Mouse (Mus musculus) lung, postnatal 0 days (tissue): ENCODE results near the gene Aif1. TPM values are rescaled to one million over a fixed set of nuclear protein-coding genes. Genes with fewer than 3 reads are reported as not detected.
A peak's percentile ranks its signal among the peaks of the same experiment; 100 is the strongest.

Source experiments
- ATAC-seq: fragments of 200-750 bp; cut with Nextera tagmentation; 2 replicates; pipeline ENCODE4 v1.8.0; 2017; ENCODE audit warnings: moderate library complexity
- DNase-seq: peaks from one replicate; pipeline ENCODE4 v3.0.0-alpha.2; 2016; ENCODE audit warnings: low spot score
- H3K27ac ChIP-seq: fragments of 300-500 bp; sonication (generic); 2 replicates; pipeline ENCODE4 v1.5.1; 2014; ENCODE audit warnings: antibody characterized with exemption, mild to moderate bottlenecking, low read length, mixed read lengths
- H3K27me3 ChIP-seq: fragments of 300-500 bp; sonication (generic); replicated peaks from 2 replicates; pipeline ENCODE4 v1.6.1; 2014; ENCODE audit warnings: low read length, mixed read lengths; ENCODE audit not compliant: insufficient read depth
- H3K36me3 ChIP-seq: fragments of 300-500 bp; sonication (generic); 2 replicates; pipeline ENCODE4 v1.6.1; 2014; ENCODE audit warnings: low read length, mixed read lengths; ENCODE audit not compliant: insufficient read depth
- H3K4me1 ChIP-seq: fragments of 300-500 bp; sonication (generic); 2 replicates; pipeline ENCODE4 v1.6.1; 2014; ENCODE audit warnings: antibody characterized with exemption, low read depth, low read length, mixed read lengths; ENCODE audit not compliant: insufficient read depth
- H3K4me2 ChIP-seq: fragments of 300-500 bp; sonication (generic); replicated peaks from 2 replicates; pipeline ENCODE4 v1.6.1; 2014; ENCODE audit warnings: low read depth, mild to moderate bottlenecking, low read length, moderate library complexity, mixed read lengths
- H3K4me3 ChIP-seq: fragments of 300-500 bp; sonication (generic); 2 replicates; pipeline ENCODE4 v1.5.1; 2014; ENCODE audit warnings: low read depth, low read length
- H3K9ac ChIP-seq: fragments of 300-500 bp; sonication (generic); replicated peaks from 2 replicates; pipeline ENCODE4 v1.6.1; 2014; ENCODE audit warnings: low read depth, mild to moderate bottlenecking
- H3K9me3 ChIP-seq: fragments of 300-500 bp; sonication (generic); 2 replicates; pipeline ENCODE4 v1.6.1; 2016; ENCODE audit warnings: low read length, mixed read lengths
- CTCF ChIP-seq: IDR thresholded peaks from 2 replicates; pipeline ENCODE4 v1.5.1; 2016; ENCODE audit warnings: antibody characterized with exemption, mild to moderate bottlenecking
- EP300 ChIP-seq: IDR thresholded peaks from 2 replicates; pipeline ENCODE4 v1.6.1; 2016; ENCODE audit warnings: antibody characterized with exemption, mild to moderate bottlenecking, control low read depth
- WGBS: fragments of 180-500 bp; shearing (Covaris S2); extraction: QIAGEN DNeasy Blood & Tissue Kit; methylation state at CpG from one replicate; pipeline ENCODE4 v1.1.7; 2014; 5-methylcytosine and 5-hydroxymethylcytosine counted together
- polyA plus RNA-seq: library from polyadenylated mRNA; unstranded; fragments of >200 nt; fragmentation: Nextera tagmentation; extraction: Ambion mirVana; gene quantifications from 2 replicates; pipeline ENCODE4 v1.2.1, GENCODE M21; 2015

Gene Aif1
- 9.9 and 10.3 TPM in 2 replicates for polyA plus RNA-seq

GRCm38 (mm10) chr17:35175968-35176367, at the start of gene Aif1:
Gene Aif1, minus strand, starts transcription at chr17:35176068.
- 55% methylated on average over 2 of the region's 2 CpGs for WGBS

GRCm38 (mm10) chr17:35225456-35225855, 49.6 kb upstream of the Aif1 start:
- Histone ChIP-seq H3K4me2 (no peak overlapping the region), H3K4me3 (no peak overlapping the region), H3K4me1 (peaks cover under 1% of the 10 kb centered on the region), H3K9me3 (no peaks in the 10 kb centered on the region), H3K9ac (no peak overlapping the region), H3K27me3 (no peaks in the 10 kb centered on the region), H3K36me3 (0 out of 2 replicates have a peak, but pooled peaks cover 7% of the 10 kb centered on the region), H3K27ac (no peak overlapping the region)
- ATAC-seq (no peak), DNase-seq (no peak)
- 90% methylated on average over 5 of the region's 5 CpGs for WGBS
- TF ChIP-seq CTCF, result no peak
- TF ChIP-seq EP300, result no peak

More at GRCm38 (mm10) chr17:35175968-35176367, at the start of gene Aif1:
- no peaks in the 10 kb centered on the region for H3K27me3 ChIP-seq
- no peaks in the 10 kb centered on the region for H3K36me3 ChIP-seq
- H3K4me3 ChIP-seq, result no peak within 1 kb of the TSS
- ATAC-seq (no peak), DNase-seq (no peak)
- no peak within 1 kb of the TSS for H3K9ac ChIP-seq
- H3K9me3 ChIP-seq, result no peaks in the 10 kb centered on the region
- no peak within 1 kb of the TSS for H3K27ac ChIP-seq
- no peak within 1 kb of the TSS for H3K4me2 ChIP-seq
- no peaks in the 10 kb centered on the region for H3K4me1 ChIP-seq
- no peak for TF ChIP-seq CTCF

GRCm38 (mm10) chr17:35224641-35225040, 48.8 kb upstream of the Aif1 start:
- H3K4me3 ChIP-seq, result no peak overlapping the region
- no peaks in the 10 kb centered on the region for H3K27me3 ChIP-seq
- no peak overlapping the region for H3K9ac ChIP-seq
- whole genome bisulfite sequencing, result 96% methylated on average over 4 of the region's 4 CpGs
- no peak overlapping the region for H3K4me2 ChIP-seq
- ATAC-seq (no peak), DNase-seq (no peak)
- no peaks in the 10 kb centered on the region for H3K9me3 ChIP-seq
- H3K4me1 ChIP-seq, result peaks cover 6% of the 10 kb centered on the region
- H3K36me3 ChIP-seq, result 0 out of 2 replicates have a peak, but pooled peaks cover 11% of the 10 kb centered on the region
- no peak for TF ChIP-seq EP300
- no peak for TF ChIP-seq CTCF
- no peak overlapping the region for H3K27ac ChIP-seq

DNA sequence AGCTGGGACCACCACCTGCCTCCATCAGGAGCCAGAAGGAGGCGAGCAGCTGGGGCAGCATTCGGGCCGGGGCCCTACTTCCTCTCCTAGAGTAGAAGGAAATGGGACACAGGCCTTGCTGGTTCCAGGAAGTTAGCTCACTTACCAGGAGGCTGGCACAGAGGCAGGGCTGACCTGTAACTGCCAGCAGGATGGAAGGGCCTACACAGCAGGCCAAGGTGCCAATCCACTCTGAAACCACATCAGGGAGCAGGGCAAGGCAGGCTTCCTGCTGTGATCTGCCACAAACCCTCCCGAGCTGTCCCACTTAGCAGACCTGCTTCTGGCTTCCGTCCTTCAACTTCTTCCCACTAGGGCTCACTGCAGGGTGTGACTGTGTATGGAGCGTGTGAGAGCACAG, 46.4 kb upstream of the Aif1 start:
- Histone ChIP-seq H3K4me3 (no peak overlapping the region), H3K9ac (no peak overlapping the region), H3K9me3 (no peaks in the 10 kb centered on the region), H3K4me1 (peaks cover 10% of the 10 kb centered on the region), H3K4me2 (no peak overlapping the region), H3K27ac (0 out of 2 replicates have a peak overlapping the region, but pooled peaks have one; percentile 26), H3K27me3 (no peaks in the 10 kb centered on the region), H3K36me3 (0 out of 2 replicates have a peak, but pooled peaks cover 11% of the 10 kb centered on the region)
- 60% methylated on average over 6 of the region's 6 CpGs for WGBS
- ATAC-seq (peak; percentile 27), DNase-seq (peak; percentile 51)
- TF ChIP-seq EP300 (no peak), CTCF (no peak)

- H3K9me3 ChIP-seq, result no peaks in the 10 kb centered on the region
- H3K27ac ChIP-seq, result peak within 1 kb of the TSS; percentile 71
- 0 out of 2 replicates have a peak within 1 kb of the TSS, but pooled peaks have one; percentile 3 for H3K4me2 ChIP-seq
- no peaks in the 10 kb centered on the region for H3K27me3 ChIP-seq
- H3K4me3 ChIP-seq, result no peak within 1 kb of the TSS
- DNase-seq (peak; percentile 60), ATAC-seq (peak; percentile 58)
- 0 out of 2 replicates have a peak, but pooled peaks cover 10% of the 10 kb centered on the region for H3K36me3 ChIP-seq
- TF ChIP-seq EP300 (no peak), CTCF (no peak)
- no peak within 1 kb of the TSS for H3K9ac ChIP-seq
- H3K4me1 ChIP-seq, result peaks cover 10% of the 10 kb centered on the region
- 53% methylated on average over 28 of the region's 28 CpGs for WGBS
Measured at GRCm38 (mm10) chr17:35220156-35220952, 44.5 kb upstream of the Aif1 start, which contains the start of gene Gm16181. Gene Gm16181, plus strand, starts transcription at chr17:35220834.

DNA sequence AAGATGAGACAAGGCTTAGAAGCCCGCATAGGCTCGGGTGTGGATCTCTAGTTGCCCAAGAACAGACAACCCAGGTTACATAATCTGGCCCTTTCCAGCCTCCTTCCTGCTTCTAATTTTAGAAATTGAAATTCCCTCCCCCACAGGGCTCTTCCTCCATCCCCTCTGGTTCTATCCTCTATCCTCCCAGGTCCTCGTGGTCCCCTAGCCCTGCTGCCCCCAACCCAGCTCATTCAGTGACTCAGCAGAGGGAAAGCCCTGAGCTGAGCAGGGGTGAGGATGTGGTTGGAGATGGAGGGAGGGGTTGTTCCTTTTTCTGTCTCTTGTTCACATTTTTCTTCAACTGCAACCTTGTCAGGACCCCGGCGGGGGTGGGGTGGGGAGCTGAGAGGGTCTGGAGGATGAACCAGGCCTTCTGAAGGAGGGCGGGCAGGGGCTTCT, 43.8 kb upstream of the Aif1 start:
- ATAC-seq, result no peak
- H3K4me1 ChIP-seq, result peaks cover 10% of the 10 kb centered on the region
- no peak overlapping the region for H3K27ac ChIP-seq
- H3K9me3 ChIP-seq, result no peaks in the 10 kb centered on the region
- H3K4me3 ChIP-seq, result no peak overlapping the region
- peak; percentile 33 for DNase-seq
- WGBS, result 54% methylated on average over 6 of the region's 6 CpGs
- H3K4me2 ChIP-seq, result 0 out of 2 replicates have a peak overlapping the region, but pooled peaks have one; percentile 3
- H3K27me3 ChIP-seq, result no peaks in the 10 kb centered on the region
- 0 out of 2 replicates have a peak, but pooled peaks cover 5% of the 10 kb centered on the region for H3K36me3 ChIP-seq
- no peak overlapping the region for H3K9ac ChIP-seq
- TF ChIP-seq EP300, result no peak
- TF ChIP-seq CTCF, result no peak
